Mouse (Mus musculus) lung, postnatal 25 days (tissue): ENCODE measurements at regions not wholly inside any gene's neighbourhood (a gene's known extent, or its start where the extent isn't known, plus 50 kb on each side); places are given as distances from the start of the nearest gene placed in this dataset.

ENCODE experiments used
- DNase-seq: peaks from one replicate; pipeline ENCODE4 v3.0.0; 2022; ENCODE audit warnings: low spot score

GRCm38 (mm10) chr5:129429897-129430296 is 71.1 kb upstream of the Sfswap start:
- no peak for DNase-seq

DNA sequence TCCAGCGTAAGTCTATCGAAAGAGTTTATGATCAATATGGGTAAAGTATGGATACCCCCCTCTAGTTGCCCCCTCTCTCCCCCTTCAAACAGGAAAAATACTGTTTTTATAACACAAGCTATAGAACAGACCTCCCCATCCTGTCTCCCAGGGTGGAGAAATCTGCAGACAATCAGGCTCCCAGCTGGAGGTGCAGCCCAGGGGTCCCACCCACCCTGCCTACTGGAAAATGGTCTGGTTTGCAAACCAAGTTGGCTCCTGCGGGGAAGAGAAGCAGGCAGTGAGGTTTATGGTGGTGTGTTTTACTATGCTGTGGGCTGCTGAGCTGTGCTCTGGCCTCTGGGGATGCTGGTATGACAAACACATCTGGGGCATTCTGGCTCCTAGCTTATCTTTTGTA is 70.7 kb upstream of the Sfswap start:
- DNase-seq: no peak

GRCm38 (mm10) chr5:129449931-129450573 is 51.0 kb upstream of the Sfswap start:
- DNase-seq: no peak
